ENCODE assay signal across 14 mouse cellular contexts in the genomic region with DNA sequence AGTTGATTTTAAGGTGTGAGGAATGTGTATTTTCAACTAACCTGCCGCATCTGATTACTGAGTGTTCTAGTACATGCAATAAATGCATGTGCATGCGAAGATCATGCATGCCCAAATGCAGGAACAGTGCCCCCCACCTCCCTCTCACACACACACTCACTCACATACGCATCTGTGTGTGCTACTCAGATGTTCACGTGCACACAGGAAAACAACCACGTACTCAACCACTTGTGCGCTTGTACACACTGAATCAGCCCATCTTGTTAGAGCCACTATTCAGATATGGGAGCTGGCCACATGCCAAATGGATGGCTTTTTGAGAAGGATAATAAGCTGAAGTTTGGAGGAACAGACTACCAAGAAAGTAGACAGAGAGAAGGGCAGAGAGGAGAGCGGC.
DNase-seq lines count a peak whose midpoint lies in the region; ATAC-seq and TF ChIP-seq lines count a peak whose summit lies in the region.
"Had no signal": no experiment of that assay in that cellular context is flagged by ENCODE, and none has a peak within 500 bp of the region (broad histone marks: within the 10 kb centered on the region; RNA-seq: fewer than 3 reads in every experiment).

No protein-coding gene starts in this region.

- peak; percentile 34 to 35 for DNase-seq in cerebellum, postnatal 10 days
- DNase-seq in cerebellum, adult 2 months, result no peak
- no peak for DNase-seq in hindbrain, embryonic 11.5 days (ENCODE audit: low spot score)
- peak; percentile 32 for DNase-seq in retina, postnatal 1 day
- no peak for DNase-seq in retina, embryonic 14.5 days (ENCODE audit: low spot score)
- no peak for DNase-seq in liver, postnatal 0 days
- DNase-seq: cerebellum, adult 11-12 months; gastrocnemius, postnatal 14 days; lung, adult 2 months; thymus, adult 18-20 months had no signal

- 0 out of 2 replicates have a peak, but pooled peaks have one; percentile 26 for ATAC-seq in hindbrain, embryonic 13.5 days (ENCODE audit: low FRiP score)
- no peak for ATAC-seq in hindbrain, embryonic 11.5 days (ENCODE audit: low FRiP score)
- 0 out of 2 replicates have a peak, but pooled peaks have one; percentile 42 for ATAC-seq in neural tube, embryonic 13.5 days (ENCODE audit: low read depth)
- ATAC-seq in liver, postnatal 0 days, result no peak

- TF ChIP-seq CTCF in cerebellum, adult 2 months (IDR thresholded peaks at IDR 0.05; ENCODE audit: borderline replicate concordance, insufficient read depth, low read depth, low read length), result no peak
- no peak for TF ChIP-seq CTCF in liver, postnatal 0 days (IDR thresholded peaks at IDR 0.05; ENCODE audit: low read depth)

- H3K27me3 ChIP-seq in cerebellum, adult 2 months (ENCODE audit: control insufficient read depth, insufficient read depth, low read length), result no peaks in the 10 kb centered on the region
- no peaks in the 10 kb centered on the region for H3K27me3 ChIP-seq in hindbrain, embryonic 13.5 days
- no peaks in the 10 kb centered on the region for H3K27me3 ChIP-seq in hindbrain, embryonic 11.5 days (ENCODE audit: control insufficient read depth, insufficient read depth, low read length)
- no peaks in the 10 kb centered on the region for H3K27me3 ChIP-seq in neural tube, embryonic 13.5 days
- no peaks in the 10 kb centered on the region for H3K27me3 ChIP-seq in liver, postnatal 0 days (ENCODE audit: insufficient read depth, low read length)
- H3K27me3 ChIP-seq: forebrain, embryonic 13.5 days; limb, embryonic 12.5 days had no signal

- peaks cover 21% of the 10 kb centered on the region for H3K36me3 ChIP-seq in hindbrain, embryonic 13.5 days
- no peaks in the 10 kb centered on the region for H3K36me3 ChIP-seq in hindbrain, embryonic 11.5 days (ENCODE audit: control insufficient read depth, insufficient read depth, low read length)
- H3K36me3 ChIP-seq in neural tube, embryonic 13.5 days, result peaks cover 22% of the 10 kb centered on the region
- no peaks in the 10 kb centered on the region for H3K36me3 ChIP-seq in liver, postnatal 0 days (replicated peaks; ENCODE audit: insufficient read depth, low read length)
- H3K36me3 ChIP-seq: limb, embryonic 12.5 days had no signal

- no peak overlapping the region for H3K27ac ChIP-seq in cerebellum, adult 2 months (ENCODE audit: insufficient read depth, low read length)
- peak overlapping the region; percentile 78 for H3K27ac ChIP-seq in hindbrain, embryonic 13.5 days
- H3K27ac ChIP-seq in hindbrain, embryonic 11.5 days (ENCODE audit: low read depth, low read length), result no peak overlapping the region
- peak overlapping the region; percentile 82 for H3K27ac ChIP-seq in neural tube, embryonic 13.5 days (replicated peaks)
- H3K27ac ChIP-seq in liver, postnatal 0 days (ENCODE audit: low read depth), result no peak overlapping the region
- H3K27ac ChIP-seq: forebrain, embryonic 13.5 days; limb, embryonic 12.5 days had no signal

- no peak for TF ChIP-seq POLR2A in cerebellum, adult 2 months (IDR thresholded peaks at IDR 0.05; ENCODE audit: borderline replicate concordance, insufficient read depth, low read length)

- H3K9me3 ChIP-seq in hindbrain, embryonic 13.5 days, result peaks cover 15% of the 10 kb centered on the region; the same call in 1 of the 2 replicates
- no peaks in the 10 kb centered on the region for H3K9me3 ChIP-seq in hindbrain, embryonic 11.5 days (ENCODE audit: control insufficient read depth, low read length)
- H3K9me3 ChIP-seq in neural tube, embryonic 13.5 days, result peaks cover 14% of the 10 kb centered on the region
- H3K9me3 ChIP-seq in liver, postnatal 0 days (ENCODE audit: low read length), result no peaks in the 10 kb centered on the region; the same call in 1 of the 2 replicates

- TF ChIP-seq EP300 in liver, postnatal 0 days (IDR thresholded peaks at IDR 0.05; ENCODE audit: low read depth), result no peak

- H3K4me1 ChIP-seq in cerebellum, adult 2 months (ENCODE audit: control insufficient read depth, insufficient read depth, low read length), result peaks cover 8% of the 10 kb centered on the region
- peaks cover 4% of the 10 kb centered on the region; the same call in 1 of the 2 replicates for H3K4me1 ChIP-seq in hindbrain, embryonic 13.5 days (replicated peaks)
- no peaks in the 10 kb centered on the region for H3K4me1 ChIP-seq in hindbrain, embryonic 11.5 days (replicated peaks; ENCODE audit: control insufficient read depth, insufficient read depth, low read length)
- H3K4me1 ChIP-seq in neural tube, embryonic 13.5 days (replicated peaks), result peaks cover 16% of the 10 kb centered on the region; the same call in 1 of the 2 replicates
- no peaks in the 10 kb centered on the region for H3K4me1 ChIP-seq in liver, postnatal 0 days (ENCODE audit: insufficient read depth)
- H3K4me1 ChIP-seq: forebrain, embryonic 13.5 days; limb, embryonic 12.5 days had no signal

- H3K9ac ChIP-seq in hindbrain, embryonic 13.5 days, result no peak overlapping the region
- H3K9ac ChIP-seq in hindbrain, embryonic 11.5 days (ENCODE audit: low read depth, low read length), result no peak overlapping the region
- no peak overlapping the region for H3K9ac ChIP-seq in neural tube, embryonic 13.5 days
- no peak overlapping the region for H3K9ac ChIP-seq in liver, postnatal 0 days (replicated peaks)
- H3K9ac ChIP-seq: forebrain, embryonic 13.5 days; limb, embryonic 12.5 days had no signal

- no peak overlapping the region for H3K4me3 ChIP-seq in cerebellum, adult 2 months (replicated peaks; ENCODE audit: insufficient read depth, low read depth, low read length)
- no peak overlapping the region for H3K4me3 ChIP-seq in hindbrain, embryonic 13.5 days
- H3K4me3 ChIP-seq in hindbrain, embryonic 11.5 days (ENCODE audit: low read depth, low read length), result no peak overlapping the region
- H3K4me3 ChIP-seq in neural tube, embryonic 13.5 days, result no peak overlapping the region
- no peak overlapping the region for H3K4me3 ChIP-seq in liver, postnatal 0 days (ENCODE audit: low read depth, low read length)
- H3K4me3 ChIP-seq: forebrain, embryonic 13.5 days; limb, embryonic 12.5 days had no signal

- WGBS in cerebellum, adult 2 months, result 92% methylated on average over 7 of the region's 7 CpGs
- 87% methylated on average over 7 of the region's 7 CpGs for WGBS in hindbrain, embryonic 13.5 days
- 94% methylated on average over 7 of the region's 7 CpGs for WGBS in hindbrain, embryonic 11.5 days
- 88% methylated on average over 7 of the region's 7 CpGs for WGBS in neural tube, embryonic 13.5 days
- WGBS in liver, postnatal 0 days (ENCODE audit: insufficient replicate concordance), result 77% methylated on average over 7 of the region's 7 CpGs

- no peak overlapping the region for H3K4me2 ChIP-seq in hindbrain, embryonic 13.5 days
- no peak overlapping the region for H3K4me2 ChIP-seq in hindbrain, embryonic 11.5 days (replicated peaks; ENCODE audit: low read depth, low read length)
- H3K4me2 ChIP-seq in neural tube, embryonic 13.5 days, result no peak overlapping the region
- no peak overlapping the region for H3K4me2 ChIP-seq in liver, postnatal 0 days (ENCODE audit: low read depth, low read length)
- H3K4me2 ChIP-seq: forebrain, embryonic 13.5 days; limb, embryonic 12.5 days had no signal

Comparison
In these comparisons a context has a peak if more than half of its experiments do, and no peak if none do; other contexts are left out.
1. DNase-seq: peak in cerebellum, postnatal 10 days (2 of 2) and retina, postnatal 1 day (single experiment); none in cerebellum, adult 2 months (0 of 2), hindbrain, embryonic 11.5 days (single experiment), retina, embryonic 14.5 days (single experiment) and liver, postnatal 0 days (single experiment).
2. H3K27ac ChIP-seq: peak in hindbrain, embryonic 13.5 days (single experiment) and neural tube, embryonic 13.5 days (single experiment); none in cerebellum, adult 2 months (single experiment), hindbrain, embryonic 11.5 days (single experiment) and liver, postnatal 0 days (single experiment).
3. ATAC-seq: peak in hindbrain, embryonic 13.5 days (single experiment) and neural tube, embryonic 13.5 days (single experiment); none in hindbrain, embryonic 11.5 days (single experiment) and liver, postnatal 0 days (single experiment).